Mouse (Mus musculus) cerebellum, adult 9-11 months (tissue): Measurements from ENCODE around the gene Clec5a.
"Not testable (repeated sequence)": the region's sequence is repeated elsewhere in the genome, so short reads cannot be mapped to it uniquely, and the experiment has no call there.

ENCODE experiments used
- DNase-seq: peaks from one replicate; pipeline ENCODE4 v3.0.0; 2022

The Clec5a gene

GRCm38 (mm10) chr6:40585645-40586044 lies at the start of gene Clec5a:
Gene Clec5a, minus strand, starts transcription at chr6:40585821.
- no peak for DNase-seq

DNA sequence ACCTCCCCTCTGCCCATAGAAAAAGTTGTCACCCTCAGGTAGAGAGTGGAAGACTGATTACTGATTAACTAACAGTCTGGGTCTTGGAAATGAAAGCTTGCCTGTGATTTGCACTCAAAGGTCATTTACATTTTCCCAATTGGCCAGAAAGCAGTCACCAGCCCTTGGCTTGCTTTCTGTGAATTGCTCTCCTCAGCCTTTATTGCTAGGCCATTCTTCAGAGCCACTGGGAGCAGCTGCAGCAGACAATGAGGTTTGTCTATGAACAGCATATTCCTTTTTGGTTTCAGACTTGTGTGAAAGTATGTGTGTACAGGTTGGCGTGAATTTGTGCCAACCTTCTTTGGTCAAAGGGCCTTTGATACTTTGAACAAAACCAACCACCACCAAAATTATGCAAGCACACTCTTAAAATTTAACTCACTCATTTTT lies 49.0 kb upstream of the Clec5a start:
- no peak for DNase-seq

DNA sequence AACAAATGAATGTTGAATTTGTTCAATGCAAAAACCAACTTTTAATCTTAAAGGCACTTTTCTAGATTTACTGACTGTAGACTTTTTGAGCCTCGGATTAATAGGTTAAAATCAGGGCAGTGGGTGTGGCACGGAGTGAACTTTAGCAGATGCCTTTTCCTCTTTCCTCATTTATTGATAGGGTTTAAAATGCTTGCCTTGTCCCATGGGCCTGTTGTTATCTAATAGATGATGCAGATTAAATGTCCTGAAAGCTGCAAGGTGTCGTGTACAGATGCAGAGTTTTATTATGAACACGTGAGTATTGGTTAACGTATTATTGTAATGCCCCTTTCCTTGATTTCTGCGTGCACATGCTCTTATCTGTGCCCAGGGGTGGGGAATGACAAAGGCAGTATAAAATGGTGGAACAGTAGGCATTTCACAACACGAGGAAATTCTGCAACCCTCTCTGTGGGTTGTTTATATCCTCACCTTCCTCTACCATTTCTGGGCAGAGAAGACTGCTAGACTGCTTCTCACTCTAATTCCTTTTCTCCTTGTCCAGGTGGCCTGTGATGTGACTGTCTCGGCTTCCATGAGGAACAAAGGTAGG lies 42.9 kb upstream of the Clec5a start, which contains the start of gene Mgam:
TSS of gene Mgam (plus strand) at position 426 of the 595 bp plus-strand sequence.
- DNase-seq: no peak

DNA sequence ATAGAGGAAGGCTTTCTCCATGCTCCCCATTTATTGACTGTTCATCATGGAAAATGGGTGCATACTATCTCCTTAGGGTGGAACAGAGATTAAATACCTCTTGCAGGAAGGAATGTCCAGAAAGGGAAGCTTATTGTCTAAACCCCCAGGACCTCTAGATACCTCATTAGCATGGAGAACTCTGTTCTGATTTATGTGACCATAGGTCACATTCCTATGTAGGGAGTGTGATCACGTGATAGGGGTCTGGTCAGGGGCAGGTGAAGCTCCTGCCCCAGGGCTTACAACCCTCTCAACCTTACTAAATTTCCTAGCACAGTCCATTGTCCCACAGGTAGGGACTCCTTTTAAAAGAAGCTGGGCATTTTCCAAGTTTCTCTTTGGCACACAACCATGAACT lies 40.5 kb upstream of the Clec5a start:
- no peak for DNase-seq

DNA sequence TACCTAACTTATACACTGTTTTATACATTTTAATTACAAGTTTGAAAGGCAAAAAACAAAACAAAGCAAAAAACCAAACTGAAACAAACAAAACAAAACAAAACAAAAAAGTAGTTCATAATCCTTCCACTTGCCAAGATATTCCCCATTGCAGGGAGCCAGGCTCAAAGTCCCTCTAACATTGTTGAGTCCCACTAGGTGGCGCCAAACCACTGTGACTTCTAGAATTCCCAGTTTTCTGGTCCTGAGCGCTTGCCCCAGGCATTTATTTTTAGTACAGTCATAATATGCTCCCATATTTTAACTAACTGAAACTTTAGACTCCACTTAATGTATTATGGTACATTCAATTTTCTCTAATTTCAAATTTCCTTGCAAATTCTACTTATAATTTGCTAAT lies 32.3 kb upstream of the Clec5a start:
- DNase-seq: peak; percentile 13

- DNase-seq: no peak
Observed at GRCm38 (mm10) chr6:40613260-40613852, 27.7 kb upstream of the Clec5a start, which contains the start of gene Tas2r138. Gene Tas2r138, minus strand, starts transcription at chr6:40613310.

DNA sequence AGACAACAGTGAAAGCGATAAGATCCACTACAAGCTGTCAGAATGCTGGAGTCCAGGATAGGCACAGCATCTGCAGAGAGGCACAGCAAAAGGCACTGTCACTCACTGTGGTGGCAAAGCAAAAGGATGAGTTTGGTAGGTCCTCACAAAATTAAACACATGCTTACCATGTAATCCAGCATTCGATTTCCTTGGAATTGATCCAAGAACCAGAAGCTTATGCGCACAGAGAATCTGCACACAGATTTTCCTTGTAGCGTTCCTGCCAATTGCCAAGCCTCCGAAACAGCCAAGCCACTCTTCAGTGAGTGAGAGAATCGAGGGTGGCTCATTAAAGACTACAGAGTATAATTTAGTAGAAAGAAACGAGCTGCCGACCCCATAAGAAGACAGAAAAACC lies 24.6 kb upstream of the Clec5a start:
- DNase-seq: no peak

DNA sequence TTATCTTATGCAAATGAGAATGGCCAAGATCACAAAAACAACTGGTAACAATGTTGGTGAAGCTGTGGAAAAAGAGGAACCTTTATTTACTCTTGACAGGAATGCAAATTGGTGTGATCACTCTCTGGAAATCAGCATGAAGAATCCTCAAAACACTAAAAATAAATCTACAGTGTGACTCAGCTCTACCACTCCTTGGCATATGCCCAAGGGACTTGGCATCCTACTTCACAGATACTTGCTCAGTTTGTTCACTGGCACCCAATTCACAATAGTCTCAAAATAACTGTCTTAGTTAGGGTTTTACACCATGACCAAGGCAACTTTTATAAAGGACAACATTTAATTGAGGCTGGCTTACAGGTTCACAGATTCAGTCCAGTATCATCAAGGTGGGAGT lies 21.8 kb upstream of the Clec5a start:
- peak; percentile 9 for DNase-seq

DNA sequence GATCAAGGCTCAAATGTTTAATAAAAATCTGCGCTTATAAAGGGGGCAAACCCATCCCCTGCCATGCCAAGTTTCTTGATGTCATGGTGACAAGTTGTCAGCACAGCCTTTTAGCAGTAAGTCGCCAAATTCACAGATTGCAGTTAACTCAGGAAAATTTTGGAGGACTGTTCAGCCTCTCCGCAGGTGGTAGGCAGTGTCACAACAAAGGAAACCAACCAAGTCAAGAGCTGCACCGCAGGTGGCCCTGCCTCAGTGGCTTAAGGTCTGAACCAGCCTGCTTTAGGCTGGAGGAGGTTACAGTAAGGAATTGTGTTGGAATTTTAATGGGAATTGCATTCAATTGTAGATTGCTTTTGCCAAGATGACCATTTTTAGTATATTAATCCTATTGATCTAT lies 12.9 kb upstream of the Clec5a start:
- DNase-seq: not testable (repeated sequence)

DNA sequence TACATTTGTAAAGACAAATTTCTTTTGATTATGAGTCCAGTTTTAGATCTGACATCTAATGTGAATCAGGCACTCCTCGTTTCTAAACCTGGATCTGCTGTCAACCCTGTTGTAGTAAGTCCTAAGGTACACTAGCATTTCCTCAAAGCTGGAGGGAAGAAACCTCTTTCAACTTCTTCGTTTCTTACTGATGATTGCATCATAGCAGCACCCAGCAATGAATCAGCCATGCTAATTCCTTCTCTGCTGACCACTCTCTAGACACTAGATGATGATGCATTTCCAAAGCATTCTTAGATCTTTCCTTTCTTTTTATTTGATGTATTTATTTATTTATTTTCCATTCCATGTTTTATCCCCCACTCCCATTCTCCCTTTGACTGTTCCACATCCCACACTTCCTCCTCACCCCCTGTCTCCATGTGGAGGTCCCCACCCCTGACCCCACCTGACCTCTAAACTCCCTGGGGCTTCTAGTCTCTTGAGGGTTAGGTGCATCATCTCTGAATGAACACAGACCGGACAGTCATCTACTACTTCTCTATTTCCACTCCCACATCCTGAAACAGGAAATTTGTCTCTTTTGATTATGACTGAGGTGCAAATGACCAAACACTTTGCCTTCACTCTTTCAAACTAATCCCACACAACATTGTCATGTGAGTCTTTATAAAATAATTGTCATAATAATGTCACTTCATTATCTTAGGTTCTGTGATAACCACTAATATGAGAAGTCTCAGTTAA lies 9.4 kb upstream of the Clec5a start:
- no peak for DNase-seq

DNA sequence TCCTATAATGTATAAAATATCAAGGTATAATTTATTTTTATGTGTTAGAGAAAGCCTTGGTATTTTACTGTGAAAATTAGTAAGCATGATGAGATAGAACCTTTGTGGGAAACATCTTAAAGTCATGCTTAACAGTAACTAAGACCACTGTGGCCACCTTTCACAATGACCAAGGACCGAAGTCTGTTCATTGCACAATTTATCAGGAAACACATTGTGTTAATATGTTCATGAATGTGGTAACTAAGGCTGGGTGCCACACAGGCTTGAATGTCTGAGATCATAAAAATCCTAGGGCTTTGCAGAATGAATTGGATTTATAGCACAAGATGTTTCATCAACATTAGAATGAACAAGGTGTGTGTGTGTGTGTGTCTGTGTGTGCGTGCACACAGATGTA lies 2.7 kb upstream of the Clec5a start:
- no peak for DNase-seq

DNA sequence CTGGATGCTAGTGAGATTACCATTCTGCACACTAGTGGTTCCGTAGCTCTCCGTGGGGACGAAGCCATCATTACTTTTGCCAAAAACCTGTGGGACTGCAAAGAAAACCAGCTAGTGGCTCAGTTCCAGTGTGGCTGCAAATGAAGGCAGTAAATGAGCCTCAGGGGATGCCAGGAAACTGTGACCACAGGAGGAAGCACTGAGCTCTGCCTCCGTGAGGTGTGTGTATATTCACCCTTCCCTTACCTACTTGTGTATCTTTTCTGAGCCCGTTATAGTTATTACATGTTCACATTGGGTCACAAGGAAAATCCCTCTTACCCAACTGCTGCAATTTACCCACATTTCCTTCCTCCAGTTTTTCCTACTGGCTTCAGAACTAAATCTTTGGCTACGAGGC lies 1.3 kb downstream of the Clec5a start:
- no peak for DNase-seq

GRCm38 (mm10) chr6:40576305-40576704 lies 9.3 kb downstream of the Clec5a start:
- no peak for DNase-seq

DNA sequence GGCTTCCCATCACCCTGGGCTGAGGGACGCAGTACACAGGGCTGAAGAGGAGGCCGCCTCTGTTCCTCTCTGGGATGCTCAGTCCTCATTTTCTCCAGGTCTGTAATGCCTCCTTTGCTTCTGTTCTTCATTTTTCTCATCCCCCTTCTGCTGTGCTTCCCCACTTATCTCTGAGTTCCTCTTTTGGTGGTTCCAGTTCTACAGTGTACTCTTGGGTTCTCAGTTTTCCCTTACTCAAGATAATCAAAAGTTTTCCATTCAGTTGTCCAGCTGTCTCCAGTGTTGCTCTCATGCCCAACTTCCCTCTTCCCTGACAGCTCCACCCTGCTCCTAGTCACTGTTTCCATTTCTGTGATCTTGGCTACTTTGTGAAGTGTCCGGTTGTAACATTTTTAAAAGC lies 12.0 kb downstream of the Clec5a start:
- no peak for DNase-seq

- DNase-seq: no peak
Observed at GRCm38 (mm10) chr6:40569187-40569586, 16.4 kb downstream of the Clec5a start, which contains the start of gene Olfr460. Gene Olfr460, plus strand, starts transcription at chr6:40569487.

GRCm38 (mm10) chr6:40554950-40555349 lies 30.7 kb downstream of the Clec5a start, which contains the start of gene Olfr461:
Gene Olfr461, minus strand, starts transcription at chr6:40555050.
- no peak for DNase-seq

- no peak for DNase-seq
Observed at GRCm38 (mm10) chr6:40544690-40545089, 40.9 kb downstream of the Clec5a start.
